Mouse (Mus musculus): ENCODE data around the gene Golim4. TPM values are rescaled to one million over a fixed set of nuclear protein-coding genes. Genes with fewer than 3 reads are reported as not detected.
A peak's percentile ranks its signal among the peaks of the same experiment; 100 is the strongest.

Golim4 gene
- polyA plus RNA-seq, 1 experiment from 2014 or later: 51.5 TPM

DNA sequence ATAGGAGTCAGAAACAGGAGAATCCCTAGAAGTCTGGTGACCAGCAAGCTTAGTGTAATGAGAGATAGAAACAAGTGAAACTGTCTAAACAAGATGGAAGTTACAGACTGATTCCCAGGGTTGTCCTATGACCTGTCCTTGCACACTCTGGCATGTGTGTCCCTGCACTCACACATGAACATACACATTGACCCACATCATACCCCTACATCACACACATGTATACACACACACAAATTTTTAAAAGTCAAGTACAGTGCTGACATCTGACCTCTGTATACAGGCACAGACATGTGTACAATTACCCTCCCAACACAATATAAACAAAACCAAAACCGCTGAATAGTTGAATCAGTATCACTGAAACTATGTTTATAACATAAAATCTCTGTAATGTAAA is 8.7 kb downstream of the Golim4 start:
- H3K4me2 ChIP-seq (ENCODE audit: low read length): no peak overlapping the region
- no peaks in the 10 kb centered on the region for H3K36me3 ChIP-seq (ENCODE audit: insufficient read depth, low read length)
- no peak overlapping the region for H3K27ac ChIP-seq
- no peaks in the 10 kb centered on the region for H3K9me3 ChIP-seq (replicated peaks; ENCODE audit: low read length)
- no peak overlapping the region for H3K4me3 ChIP-seq (replicated peaks; ENCODE audit: low read depth, low read length)
- H3K9ac ChIP-seq (ENCODE audit: low read depth, low read length): no peak overlapping the region
- no peaks in the 10 kb centered on the region for H3K27me3 ChIP-seq (ENCODE audit: insufficient read depth, low read length)
- no peak for ATAC-seq (replicated peaks; ENCODE audit: low FRiP score, low read depth)
- no peaks in the 10 kb centered on the region for H3K4me1 ChIP-seq (replicated peaks; ENCODE audit: insufficient read depth, low read length)
- 84% methylated on average over 1 of the region's 1 CpGs for WGBS
- DNase-seq (ENCODE audit: low spot score): no peak
- TF ChIP-seq CTCF (IDR thresholded peaks at IDR 0.05; ENCODE audit: low read depth): no peak

DNA sequence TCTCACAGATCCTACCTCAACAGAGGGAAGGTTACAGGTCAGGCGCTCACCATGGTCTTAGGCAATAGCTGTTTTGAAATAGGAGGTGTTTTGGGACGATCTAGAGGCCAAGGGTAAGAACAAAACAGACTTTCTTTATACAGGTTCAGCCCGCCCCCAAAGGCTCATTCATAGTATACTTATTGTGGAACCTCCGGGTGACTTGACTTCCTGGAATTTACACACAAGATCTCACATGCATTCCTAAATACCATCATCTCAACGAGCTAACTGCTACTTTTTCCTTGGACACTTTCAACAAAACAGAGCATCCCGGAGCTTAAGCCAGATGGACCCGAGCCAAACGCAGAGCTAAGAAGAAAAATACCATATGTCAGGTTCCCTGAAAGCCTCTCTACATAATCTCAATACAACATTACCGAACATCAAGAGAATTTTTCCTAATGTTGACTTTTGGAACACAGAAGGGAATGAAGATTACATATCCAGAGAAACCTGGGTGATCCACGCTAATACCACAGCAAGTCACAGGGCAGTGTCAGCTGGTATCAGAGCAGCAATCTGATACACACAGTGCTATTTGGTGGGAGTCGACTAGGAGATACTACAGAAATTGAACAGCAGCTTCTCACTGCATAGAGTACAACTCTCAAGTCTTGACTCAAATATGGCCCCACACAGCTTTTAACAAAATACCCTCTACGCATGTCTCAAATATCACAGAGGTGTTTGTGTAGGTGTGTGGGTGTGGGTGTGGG is 14.3 kb downstream of the Golim4 start:
- H3K27ac ChIP-seq: no peak overlapping the region
- DNase-seq (ENCODE audit: low spot score): peak; percentile 55

GRCm38 (mm10) chr3:75941864-75942263 is 14.9 kb downstream of the Golim4 start:
- Histone ChIP-seq H3K27ac (no peak overlapping the region), H3K27me3 (ENCODE audit: insufficient read depth, low read length) (no peaks in the 10 kb centered on the region), H3K9ac (ENCODE audit: low read depth, low read length) (no peak overlapping the region), H3K4me3 (replicated peaks; ENCODE audit: low read depth, low read length) (no peak overlapping the region), H3K4me2 (ENCODE audit: low read length) (no peak overlapping the region), H3K4me1 (replicated peaks; ENCODE audit: insufficient read depth, low read length) (no peaks in the 10 kb centered on the region), H3K9me3 (replicated peaks; ENCODE audit: low read length) (no peaks in the 10 kb centered on the region), H3K36me3 (ENCODE audit: insufficient read depth, low read length) (no peaks in the 10 kb centered on the region)
- no peak for DNase-seq (ENCODE audit: low spot score)
- TF ChIP-seq CTCF (IDR thresholded peaks at IDR 0.05; ENCODE audit: low read depth): no peak
- 68% methylated on average over 1 of the region's 1 CpGs for WGBS
- no peak for ATAC-seq (replicated peaks; ENCODE audit: low FRiP score, low read depth)

More for the DNA sequence above, 14.3 kb downstream of the Golim4 start:
- Histone ChIP-seq H3K9ac (ENCODE audit: low read depth, low read length) (no peak overlapping the region), H3K9me3 (replicated peaks; ENCODE audit: low read length) (no peaks in the 10 kb centered on the region), H3K4me3 (replicated peaks; ENCODE audit: low read depth, low read length) (no peak overlapping the region), H3K4me1 (replicated peaks; ENCODE audit: insufficient read depth, low read length) (no peaks in the 10 kb centered on the region), H3K4me2 (ENCODE audit: low read length) (no peak overlapping the region), H3K36me3 (ENCODE audit: insufficient read depth, low read length) (no peaks in the 10 kb centered on the region), H3K27me3 (ENCODE audit: insufficient read depth, low read length) (no peaks in the 10 kb centered on the region)
- no peak for ATAC-seq (replicated peaks; ENCODE audit: low FRiP score, low read depth)
- TF ChIP-seq CTCF (IDR thresholded peaks at IDR 0.05; ENCODE audit: low read depth): no peak
- WGBS: 56% methylated on average over 12 of the region's 12 CpGs

DNA sequence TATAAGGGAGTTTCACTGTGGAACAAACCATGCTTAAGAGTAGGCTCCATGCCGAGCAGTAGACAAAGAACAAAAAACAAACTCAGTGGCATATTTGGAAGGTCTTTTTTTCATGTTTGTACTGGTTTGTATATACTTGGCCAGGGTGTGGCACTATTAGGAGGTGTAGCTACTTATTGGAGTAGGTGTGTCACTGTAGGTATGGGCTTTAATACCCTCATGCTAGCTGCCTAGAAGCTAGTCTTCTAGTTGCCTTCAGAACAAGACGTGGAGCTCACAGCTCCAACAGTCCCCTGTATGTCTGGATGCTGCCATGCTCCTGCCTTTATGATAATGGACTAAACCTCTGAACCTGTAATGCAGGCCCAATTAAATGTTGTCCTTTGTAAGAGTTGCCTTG is 20.6 kb downstream of the Golim4 start:
- ATAC-seq (replicated peaks; ENCODE audit: low FRiP score, low read depth) (no peak), DNase-seq (ENCODE audit: low spot score) (no peak)
- Histone ChIP-seq H3K9ac (ENCODE audit: low read depth, low read length) (no peak overlapping the region), H3K4me1 (replicated peaks; ENCODE audit: insufficient read depth, low read length) (no peaks in the 10 kb centered on the region), H3K4me2 (ENCODE audit: low read length) (no peak overlapping the region), H3K27ac (no peak overlapping the region), H3K27me3 (ENCODE audit: insufficient read depth, low read length) (no peaks in the 10 kb centered on the region), H3K9me3 (replicated peaks; ENCODE audit: low read length) (no peaks in the 10 kb centered on the region), H3K36me3 (ENCODE audit: insufficient read depth, low read length) (no peaks in the 10 kb centered on the region), H3K4me3 (replicated peaks; ENCODE audit: low read depth, low read length) (no peak overlapping the region)
- TF ChIP-seq CTCF (IDR thresholded peaks at IDR 0.05; ENCODE audit: low read depth): no peak
- 87% methylated on average over 2 of the region's 2 CpGs for WGBS

GRCm38 (mm10) chr3:75930659-75931225 is 26.0 kb downstream of the Golim4 start:
- WGBS: 72% methylated on average over 2 of the region's 2 CpGs
- no peaks in the 10 kb centered on the region for H3K4me1 ChIP-seq (replicated peaks; ENCODE audit: insufficient read depth, low read length)
- ATAC-seq (replicated peaks; ENCODE audit: low FRiP score, low read depth) (no peak; the same call in 1 of the 2 replicates), DNase-seq (ENCODE audit: low spot score) (no peak)
- H3K36me3 ChIP-seq (ENCODE audit: insufficient read depth, low read length): no peaks in the 10 kb centered on the region
- H3K9ac ChIP-seq (ENCODE audit: low read depth, low read length): no peak overlapping the region
- H3K9me3 ChIP-seq (replicated peaks; ENCODE audit: low read length): no peaks in the 10 kb centered on the region
- TF ChIP-seq CTCF (IDR thresholded peaks at IDR 0.05; ENCODE audit: low read depth): no peak
- no peak overlapping the region for H3K4me2 ChIP-seq (ENCODE audit: low read length)
- H3K27me3 ChIP-seq (ENCODE audit: insufficient read depth, low read length): no peaks in the 10 kb centered on the region
- no peak overlapping the region for H3K27ac ChIP-seq
- H3K4me3 ChIP-seq (replicated peaks; ENCODE audit: low read depth, low read length): no peak overlapping the region

- no peak overlapping the region for H3K27ac ChIP-seq
Observed at GRCm38 (mm10) chr3:75929926-75930548, 26.7 kb downstream of the Golim4 start.

More at GRCm38 (mm10) chr3:75929926-75930548, 26.7 kb downstream of the Golim4 start:
- H3K9me3 ChIP-seq (replicated peaks; ENCODE audit: low read length): no peaks in the 10 kb centered on the region
- H3K36me3 ChIP-seq (ENCODE audit: insufficient read depth, low read length): no peaks in the 10 kb centered on the region
- DNase-seq (ENCODE audit: low spot score) (no peak), ATAC-seq (replicated peaks; ENCODE audit: low FRiP score, low read depth) (no peak)
- H3K4me3 ChIP-seq (replicated peaks; ENCODE audit: low read depth, low read length): no peak overlapping the region
- H3K9ac ChIP-seq (ENCODE audit: low read depth, low read length): no peak overlapping the region
- TF ChIP-seq CTCF (IDR thresholded peaks at IDR 0.05; ENCODE audit: low read depth): no peak
- H3K4me1 ChIP-seq (replicated peaks; ENCODE audit: insufficient read depth, low read length): no peaks in the 10 kb centered on the region
- no peaks in the 10 kb centered on the region for H3K27me3 ChIP-seq (ENCODE audit: insufficient read depth, low read length)
- no peak overlapping the region for H3K4me2 ChIP-seq (ENCODE audit: low read length)
- 87% methylated on average over 7 of the region's 7 CpGs for WGBS
